Mouse (Mus musculus) cerebellum, adult (tissue): ENCODE measurements around the gene Myrfl.

ENCODE experiments used
- ATAC-seq: cut with Nextera tagmentation; 2 replicates; pipeline ENCODE4 v1.9.2; 2017; ENCODE audit warnings: mild to moderate bottlenecking, moderate library complexity, mixed read lengths; ENCODE audit not compliant: insufficient number of reproducible peaks, low FRiP score, low TSS enrichment

Myrfl gene

DNA sequence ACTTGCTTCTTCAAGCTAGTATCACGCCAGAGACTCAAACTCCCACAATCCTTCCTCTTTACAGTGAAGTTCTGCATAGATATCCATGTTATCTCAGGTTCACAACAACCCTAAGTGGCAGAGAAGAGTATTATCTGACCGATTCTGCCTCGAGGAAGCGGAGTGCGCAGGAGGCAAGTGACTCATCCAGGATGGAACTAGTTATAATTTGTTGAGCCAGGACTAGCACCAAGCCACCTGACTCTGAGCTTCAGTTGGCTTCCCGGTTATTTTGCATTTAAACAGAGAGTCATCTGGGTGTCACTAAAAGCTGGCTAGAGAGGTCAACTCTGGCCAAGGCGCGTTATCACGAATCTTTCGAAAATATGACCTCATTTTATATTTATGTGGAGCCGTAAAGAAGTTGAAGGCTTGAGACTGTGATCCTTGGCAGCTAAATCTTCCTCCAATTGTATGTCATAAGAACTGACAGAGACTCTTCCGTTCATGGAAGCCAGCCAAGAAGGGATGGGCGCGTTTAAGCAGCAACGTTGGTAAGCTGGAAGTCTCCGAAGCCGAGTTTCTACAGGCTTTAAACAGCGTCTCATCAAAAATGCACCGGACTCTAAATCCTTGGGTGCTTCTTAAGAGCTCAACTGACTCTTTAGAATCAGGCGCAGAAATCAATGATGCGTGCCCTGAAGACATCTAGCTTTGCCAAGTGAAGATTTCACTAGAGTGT, 125.3 kb downstream of the Myrfl start:
- no peak for ATAC-seq

DNA sequence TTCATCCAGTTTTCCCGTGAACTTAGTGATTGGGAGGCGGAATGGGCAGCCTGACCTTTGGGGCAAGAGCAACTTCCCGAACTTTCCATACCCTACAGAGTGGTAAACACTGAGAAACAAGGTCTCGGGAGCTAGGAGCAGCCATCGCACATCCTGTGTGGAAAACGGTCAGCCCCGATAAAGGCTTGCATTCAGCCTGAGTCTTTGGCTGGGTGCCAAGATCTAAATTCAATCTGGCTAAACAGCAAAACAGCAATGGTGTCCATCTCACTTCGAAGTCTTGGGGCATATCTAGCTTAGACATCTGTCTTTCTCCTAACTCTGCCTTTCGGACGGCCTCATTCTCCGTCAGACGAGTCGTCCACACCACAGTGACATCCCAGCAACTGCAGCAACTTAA, 128.1 kb downstream of the Myrfl start:
- no peak for ATAC-seq

DNA sequence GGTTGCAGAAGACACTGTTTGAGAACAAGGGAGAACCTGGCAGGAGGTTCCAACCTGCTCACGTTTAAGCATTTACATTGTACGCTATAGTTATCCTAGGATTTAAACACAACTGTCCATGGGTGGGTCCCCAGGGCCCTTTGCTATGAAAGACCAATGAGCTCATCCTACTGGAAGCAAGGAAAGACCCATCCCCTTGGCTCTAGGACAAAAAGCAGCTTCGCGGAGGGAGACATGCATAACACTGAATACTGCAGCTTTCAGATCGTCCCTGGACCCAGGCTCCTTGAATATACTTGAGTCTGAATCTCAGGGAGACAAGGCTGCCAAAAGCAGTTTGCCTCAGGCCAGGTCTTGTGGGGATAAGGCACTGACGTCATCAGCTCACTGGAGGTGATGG, 130.2 kb downstream of the Myrfl start:
- ATAC-seq = no peak

DNA sequence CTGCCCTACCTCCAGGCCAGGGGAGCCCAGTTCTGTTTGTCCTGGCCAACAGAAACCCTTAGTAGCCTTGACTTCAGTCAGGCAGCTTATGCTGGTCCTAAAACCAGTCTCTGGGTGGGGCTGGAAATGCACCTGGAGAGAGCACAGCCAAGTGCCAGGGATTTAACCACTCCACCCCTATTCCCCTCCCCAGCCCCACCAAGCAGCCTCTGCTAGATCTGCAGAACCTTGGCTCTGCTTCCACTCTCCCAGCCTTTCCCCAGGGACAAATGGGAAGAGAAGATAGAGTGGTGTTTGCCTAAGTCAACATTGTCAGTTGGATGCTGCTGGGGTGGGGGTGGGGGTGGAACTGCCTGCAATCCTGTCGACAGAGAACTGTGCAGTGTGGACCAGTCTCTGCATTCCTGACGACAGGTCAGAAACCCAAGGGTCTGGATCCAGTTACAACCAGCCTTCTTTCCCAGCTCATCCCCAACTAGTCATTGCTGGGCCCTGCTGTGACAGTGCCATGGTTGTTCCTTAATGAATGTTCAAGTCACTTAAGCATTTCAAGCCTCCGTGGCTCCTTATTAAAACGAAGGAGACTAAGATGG, 135.1 kb downstream of the Myrfl start:
- ATAC-seq = no peak

DNA sequence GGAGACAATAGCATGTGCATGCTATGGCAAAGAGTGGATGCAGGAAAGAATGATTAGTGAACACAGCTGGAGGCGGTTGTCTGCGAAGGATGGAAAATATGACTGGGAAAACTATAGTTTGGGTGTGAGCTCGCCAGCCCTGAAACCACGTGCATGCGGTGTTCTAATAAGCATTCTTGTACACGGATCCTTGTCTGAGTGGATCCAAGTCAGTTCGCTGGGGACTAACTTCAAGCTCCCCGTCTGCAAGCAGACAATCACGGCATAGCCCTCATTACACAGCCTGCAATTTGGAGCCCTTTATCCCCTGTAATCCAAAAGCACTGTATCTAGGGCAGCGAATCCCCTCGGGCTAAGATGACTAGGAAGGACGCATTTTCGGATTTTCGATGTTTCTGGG, 136.2 kb downstream of the Myrfl start:
- ATAC-seq = no peak

DNA sequence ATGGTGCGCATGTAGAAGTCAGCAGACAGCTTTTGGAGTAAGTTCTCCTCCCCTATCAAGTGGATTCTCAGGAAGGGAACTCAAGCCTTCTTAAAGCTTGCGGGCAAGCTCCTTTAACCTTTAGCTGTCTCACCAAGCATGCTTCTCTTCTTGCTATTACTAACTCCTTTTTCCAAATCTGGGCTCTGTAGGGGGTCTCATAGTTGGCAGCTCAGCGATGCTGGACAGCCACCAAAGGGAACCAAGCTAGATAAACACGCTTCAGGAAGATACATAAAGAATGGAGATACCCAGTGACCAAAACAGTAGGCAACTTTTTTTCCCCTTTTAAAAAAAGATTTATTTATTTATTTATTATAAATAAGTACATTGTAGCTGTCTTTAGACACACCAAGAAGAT, 136.9 kb downstream of the Myrfl start:
- ATAC-seq = no peak

DNA sequence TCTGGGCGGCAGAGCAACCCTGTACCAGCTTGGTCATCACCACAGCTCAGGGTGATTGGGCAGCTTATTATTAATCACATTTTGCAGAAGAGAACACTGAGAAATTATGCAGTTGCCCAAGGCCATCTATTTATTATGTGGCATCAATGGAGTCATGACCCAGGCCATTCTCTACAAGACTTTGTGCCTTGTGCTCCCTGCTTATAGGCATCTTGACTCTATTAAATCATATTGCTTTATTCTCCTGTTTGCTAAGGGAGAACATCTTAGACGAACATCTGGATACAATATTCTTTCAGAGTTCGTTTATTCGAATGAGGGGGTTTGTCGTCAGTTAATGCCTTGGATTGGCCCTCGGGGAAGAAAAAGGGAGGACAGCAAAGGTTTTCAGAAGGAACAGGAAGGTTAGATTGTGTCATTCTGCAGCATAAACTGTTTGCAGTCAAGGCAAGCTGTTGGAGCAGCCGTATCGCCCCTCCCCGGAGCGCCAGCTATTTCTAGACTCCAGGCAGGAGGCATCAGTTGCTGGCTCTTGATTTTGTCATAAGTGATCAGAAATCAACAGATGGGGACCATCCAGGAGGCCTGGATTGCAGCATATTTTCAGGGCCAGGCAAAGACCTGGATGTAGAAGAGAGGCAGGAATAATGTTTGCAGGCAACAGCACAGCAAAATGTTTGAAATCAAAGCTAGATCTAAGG, 140.7 kb downstream of the Myrfl start:
- peak; percentile 89 for ATAC-seq

DNA sequence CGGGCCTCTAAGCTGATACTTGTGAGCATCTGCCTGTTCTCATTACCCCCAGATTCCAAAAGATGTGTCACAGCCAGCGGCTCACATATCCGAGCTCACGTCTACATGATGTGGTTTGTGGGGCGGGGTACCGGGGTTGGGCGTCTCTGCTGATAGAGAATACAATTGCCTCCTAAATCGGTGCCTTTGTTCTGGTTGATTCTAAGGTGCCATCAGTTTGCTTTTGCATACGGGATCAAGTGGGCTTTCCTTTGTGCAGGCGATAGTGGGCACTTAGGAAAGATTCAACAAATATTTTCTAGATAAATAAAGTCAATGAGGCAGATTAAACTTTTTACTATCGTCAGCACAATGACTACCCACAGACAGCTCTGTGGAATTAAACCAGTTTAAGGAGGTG, 141.8 kb downstream of the Myrfl start:
- ATAC-seq = no peak

DNA sequence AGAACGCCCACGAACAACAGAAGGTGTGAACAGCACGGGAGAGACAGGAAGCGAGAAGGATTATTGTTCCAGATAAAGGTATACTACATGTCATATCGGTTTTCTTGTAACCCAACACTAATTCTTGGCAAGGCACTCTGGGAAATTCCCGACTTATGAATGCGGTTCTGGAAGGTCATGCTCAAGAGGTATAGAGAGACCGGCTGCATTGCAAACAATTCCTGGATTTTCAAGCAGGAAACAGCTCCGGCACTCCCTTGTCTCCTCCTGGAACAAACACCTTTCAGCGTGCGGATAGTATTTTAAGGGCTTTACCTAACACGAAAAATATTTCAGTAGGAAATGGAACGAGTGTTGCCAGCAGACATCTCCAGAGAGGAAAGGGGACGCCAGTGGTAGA, 145.8 kb downstream of the Myrfl start:
- ATAC-seq = no peak

DNA sequence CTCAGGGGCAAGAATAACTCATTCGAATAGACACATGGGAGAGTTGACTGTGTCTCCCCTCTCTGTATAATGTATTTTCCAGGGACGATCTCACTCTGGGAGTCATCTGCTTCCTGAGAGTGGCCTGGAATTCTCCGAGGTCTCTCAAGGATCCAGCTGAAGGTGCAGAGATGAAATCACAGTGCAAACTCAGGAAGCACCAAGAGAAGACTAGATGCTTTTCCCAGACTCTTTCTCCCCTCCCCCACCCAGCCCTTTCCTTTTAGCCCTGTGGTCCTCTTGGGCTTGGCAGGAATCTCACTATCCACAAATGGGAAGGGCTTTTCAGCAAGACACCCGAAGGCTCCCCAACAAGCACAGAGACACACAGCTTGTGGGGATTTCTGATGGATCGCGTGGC, 146.7 kb downstream of the Myrfl start:
- no peak for ATAC-seq

DNA sequence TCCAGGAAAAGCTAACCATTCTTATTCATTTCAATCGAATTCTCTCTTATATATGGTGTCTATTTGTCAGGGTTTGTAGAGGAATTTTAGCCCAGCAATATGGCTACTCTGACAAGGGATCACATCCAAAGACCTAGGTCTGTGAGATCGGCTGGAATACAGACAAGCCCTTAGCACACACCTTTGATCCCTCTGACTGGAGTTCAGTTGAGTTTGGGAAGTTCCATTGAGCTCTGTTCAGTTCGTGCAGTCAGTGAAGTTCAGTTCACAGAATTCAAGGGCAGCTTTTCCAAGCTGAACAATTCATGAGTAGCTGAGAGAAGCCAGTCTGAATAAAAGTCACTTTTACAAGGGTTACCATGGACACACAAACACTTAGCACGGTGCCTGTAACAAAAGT, 148.0 kb downstream of the Myrfl start:
- no peak for ATAC-seq

DNA sequence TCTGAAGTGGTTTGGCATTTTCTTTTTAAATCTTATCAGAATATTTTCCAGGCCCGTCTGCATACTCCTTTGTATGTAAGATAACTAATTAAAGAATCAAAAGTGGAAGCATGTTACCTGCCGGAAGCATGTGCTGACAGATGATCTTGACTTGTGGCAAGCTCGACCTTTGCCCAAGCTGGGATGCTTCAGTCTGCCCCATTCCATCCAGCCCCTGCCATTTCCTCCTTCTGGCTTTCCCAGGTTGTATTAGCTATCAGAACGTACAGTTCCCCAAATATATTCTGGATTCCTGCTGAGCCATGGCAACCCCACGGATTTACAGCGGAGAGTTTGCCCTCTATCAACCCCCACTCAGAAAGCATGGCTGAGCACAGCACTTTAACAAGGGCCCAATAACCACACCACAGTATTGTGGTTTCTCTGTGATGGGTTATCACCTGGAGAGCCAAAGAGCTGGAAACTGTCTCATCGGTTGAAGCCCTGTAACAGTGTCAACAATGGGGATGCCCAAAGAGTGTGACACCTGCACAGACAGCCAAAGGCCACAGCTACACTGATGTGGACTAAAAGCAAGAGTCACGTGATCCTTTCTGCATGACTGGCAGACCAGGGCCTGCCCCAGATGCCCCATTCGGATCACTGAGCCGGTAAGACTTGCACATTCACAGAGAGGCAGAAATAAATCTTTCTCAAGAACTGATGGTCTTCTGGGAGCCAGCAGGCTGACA, 150.3 kb downstream of the Myrfl start:
- ATAC-seq = no peak

DNA sequence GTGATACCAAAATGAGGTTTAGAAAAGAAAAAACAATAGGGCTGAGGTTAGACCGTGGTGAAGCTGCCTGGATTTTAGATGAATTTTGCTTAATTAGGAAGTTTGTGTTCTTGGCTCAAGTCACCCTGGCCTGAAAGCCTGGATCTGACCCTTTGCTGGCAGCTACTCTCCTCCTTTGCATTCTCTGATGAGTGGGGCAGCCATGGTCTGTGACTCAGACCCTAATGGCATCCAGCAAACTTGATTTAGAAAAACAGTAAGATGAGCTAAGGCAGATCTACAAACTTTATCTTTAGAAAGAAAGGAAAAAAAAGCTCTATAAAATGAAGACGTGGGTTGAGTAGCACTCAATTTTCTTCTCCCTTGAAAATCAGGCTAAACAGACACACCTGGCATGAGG, 154.0 kb downstream of the Myrfl start:
- ATAC-seq = no peak

DNA sequence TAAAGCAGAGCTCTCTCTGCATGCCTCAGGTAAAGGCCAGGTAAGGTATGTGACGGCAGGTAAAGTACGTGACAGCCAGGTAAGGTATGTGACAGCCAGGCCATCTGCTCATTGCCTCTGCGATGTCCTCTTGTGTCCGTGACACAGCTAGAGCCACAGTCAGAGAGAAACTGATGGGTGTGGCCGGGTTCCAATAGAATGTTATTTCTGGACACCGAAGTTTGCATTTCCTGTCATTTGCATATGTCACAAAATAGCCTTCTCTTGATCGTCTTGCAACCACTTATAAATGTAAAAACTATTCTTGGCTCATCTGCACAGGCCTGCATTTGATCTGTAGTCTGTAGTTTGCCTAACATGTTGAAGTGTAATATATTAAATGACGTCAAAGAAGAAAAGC, 154.5 kb downstream of the Myrfl start:
- ATAC-seq = no peak

DNA sequence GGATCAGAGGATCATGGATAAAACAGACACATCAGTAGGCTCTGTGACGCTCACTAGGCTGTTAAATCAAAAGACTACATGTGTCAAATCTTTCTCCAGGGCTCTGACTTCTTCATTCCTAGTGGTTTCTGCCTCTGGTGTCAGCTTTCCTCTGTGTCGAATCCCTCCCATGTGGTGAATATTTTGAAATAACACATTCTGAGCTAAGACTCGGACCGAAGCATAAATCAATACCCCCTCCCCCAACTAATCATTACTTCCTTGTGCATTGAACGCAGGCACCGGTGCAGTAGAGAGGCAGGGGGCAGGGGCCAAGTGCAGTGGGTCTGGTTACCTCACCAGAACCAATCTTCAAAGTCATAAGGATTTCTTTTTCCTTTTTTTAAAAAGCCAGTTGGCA, 155.4 kb downstream of the Myrfl start:
- ATAC-seq = no peak

DNA sequence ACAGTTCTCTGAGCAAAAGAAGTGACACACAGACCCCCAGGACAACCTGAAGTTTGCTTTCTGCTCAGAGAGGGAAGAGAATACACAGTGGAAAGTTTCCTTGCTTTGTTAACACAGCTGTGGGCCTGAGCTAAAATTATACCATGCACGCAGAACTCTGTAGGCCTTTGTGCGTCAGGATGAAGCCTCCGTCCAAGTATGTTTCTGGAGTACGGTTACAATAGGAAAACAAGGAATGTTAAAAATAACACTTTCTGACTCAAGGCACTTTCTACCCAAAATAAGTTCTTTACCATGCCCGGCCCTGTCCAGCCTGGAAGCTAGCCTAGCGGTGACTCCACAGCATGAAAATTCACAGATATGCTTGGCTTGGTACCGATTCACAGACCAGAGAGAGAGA, 156.6 kb downstream of the Myrfl start:
- no peak for ATAC-seq

DNA sequence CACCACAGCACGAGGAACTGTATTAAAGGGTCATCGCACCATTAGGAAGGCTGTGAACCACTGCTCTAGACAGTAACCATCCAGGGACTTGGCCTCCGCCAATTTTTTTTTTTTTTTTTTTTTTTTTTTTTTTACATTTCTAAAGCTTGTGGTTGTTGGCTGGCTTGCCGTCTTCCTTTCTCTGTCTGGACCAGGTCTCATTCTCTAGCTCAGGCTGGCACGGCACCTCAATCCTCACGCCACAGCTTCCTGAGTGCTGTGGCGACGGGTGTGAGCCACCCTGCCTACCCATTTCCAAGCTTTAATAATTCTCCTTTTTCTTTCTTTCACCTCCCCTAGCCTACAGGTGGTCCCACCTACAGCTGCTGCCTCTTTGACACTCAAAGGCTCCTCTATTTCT, 158.2 kb downstream of the Myrfl start:
- ATAC-seq = no peak

DNA sequence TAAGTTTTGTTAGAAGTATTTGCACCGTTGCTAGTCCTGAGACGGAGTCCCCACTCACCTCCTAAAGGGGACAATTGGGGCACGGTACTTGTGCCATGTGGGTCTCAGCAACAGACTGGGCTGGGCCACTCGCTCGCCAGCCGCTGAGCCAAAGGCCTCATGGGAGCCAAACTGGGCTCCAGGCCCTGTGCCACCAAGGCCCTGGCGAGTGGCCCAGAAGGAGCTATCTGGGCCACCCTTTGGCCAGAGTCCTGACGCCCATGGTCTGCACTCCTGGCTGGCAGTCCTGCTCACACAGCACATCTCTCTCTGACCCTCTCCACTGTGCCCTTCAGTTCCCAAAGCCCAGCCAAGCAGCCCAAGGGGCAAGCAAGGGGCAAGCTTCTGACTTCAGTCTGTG, 161.1 kb downstream of the Myrfl start:
- peak; percentile 79 for ATAC-seq

DNA sequence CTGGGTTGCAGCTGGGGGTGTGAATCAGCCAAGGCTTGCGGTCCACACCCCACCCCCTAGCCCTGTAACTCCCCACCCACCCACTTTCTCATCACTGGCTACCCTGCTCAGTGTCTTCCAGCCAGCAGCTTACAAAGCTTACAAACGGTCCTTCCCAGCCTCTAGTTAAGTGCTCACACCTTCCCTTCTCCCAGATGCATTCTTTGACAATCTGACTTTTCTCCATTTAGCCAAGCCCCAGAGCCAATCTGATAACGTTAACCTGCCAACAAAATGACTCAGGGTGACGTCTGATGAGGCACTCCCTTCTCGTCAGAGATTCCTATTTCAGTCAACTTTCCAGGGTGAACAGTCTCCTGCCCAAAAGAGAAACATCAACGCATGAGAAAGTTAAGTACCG, 163.1 kb downstream of the Myrfl start:
- ATAC-seq = no peak

DNA sequence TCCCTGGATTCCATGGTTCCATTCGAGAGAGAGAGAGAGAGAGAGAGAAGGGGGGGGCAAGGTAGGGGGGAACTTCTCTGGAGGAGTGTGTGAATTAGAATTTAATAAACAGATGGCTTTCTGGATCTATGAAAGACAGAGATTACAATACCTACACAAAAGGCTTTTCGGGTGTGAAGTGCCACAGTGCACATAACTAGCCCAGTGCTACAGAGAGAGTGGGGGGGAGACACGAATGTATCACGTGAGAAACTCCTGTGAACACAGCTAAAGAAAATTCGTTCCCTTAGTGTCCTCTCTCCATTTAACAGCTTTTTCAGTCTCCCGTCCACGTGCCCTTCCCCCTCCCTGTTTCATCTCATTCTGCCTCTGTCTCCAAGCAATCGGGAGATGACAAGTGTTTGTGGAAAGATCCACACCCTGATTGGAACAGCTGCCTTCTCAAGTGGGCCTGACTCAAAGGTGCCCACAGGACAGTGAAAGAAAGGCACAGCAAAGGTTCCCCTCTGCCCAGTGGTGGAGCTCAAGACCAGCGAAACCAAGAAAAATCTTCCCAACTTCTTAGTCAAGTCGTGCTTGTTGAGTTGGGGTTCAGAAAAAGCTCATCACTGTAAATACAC, 166.6 kb downstream of the Myrfl start:
- no peak for ATAC-seq

DNA sequence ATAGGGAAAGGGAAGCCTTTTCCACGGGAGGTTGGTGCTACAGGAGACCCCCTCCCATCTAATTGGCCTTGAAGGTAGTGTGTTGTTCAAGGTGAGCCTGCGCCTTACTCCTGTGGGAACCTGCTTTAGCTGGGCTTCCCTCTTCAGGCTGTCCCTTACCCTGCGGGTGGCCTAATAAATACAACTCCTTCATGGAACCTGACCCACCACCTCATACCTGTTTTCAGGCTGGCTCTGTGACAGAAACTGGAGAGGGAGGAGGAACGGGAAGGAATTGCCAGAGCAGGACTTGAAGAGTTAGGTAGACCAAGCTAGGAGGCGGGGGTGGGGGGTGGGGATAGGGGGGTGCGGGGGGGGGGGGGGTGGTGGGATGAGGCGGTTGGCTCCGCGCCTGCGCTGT, 167.9 kb downstream of the Myrfl start:
- ATAC-seq = no peak
